Mouse (Mus musculus): ENCODE measurements around the gene Spag5.

Spag5 gene

DNA sequence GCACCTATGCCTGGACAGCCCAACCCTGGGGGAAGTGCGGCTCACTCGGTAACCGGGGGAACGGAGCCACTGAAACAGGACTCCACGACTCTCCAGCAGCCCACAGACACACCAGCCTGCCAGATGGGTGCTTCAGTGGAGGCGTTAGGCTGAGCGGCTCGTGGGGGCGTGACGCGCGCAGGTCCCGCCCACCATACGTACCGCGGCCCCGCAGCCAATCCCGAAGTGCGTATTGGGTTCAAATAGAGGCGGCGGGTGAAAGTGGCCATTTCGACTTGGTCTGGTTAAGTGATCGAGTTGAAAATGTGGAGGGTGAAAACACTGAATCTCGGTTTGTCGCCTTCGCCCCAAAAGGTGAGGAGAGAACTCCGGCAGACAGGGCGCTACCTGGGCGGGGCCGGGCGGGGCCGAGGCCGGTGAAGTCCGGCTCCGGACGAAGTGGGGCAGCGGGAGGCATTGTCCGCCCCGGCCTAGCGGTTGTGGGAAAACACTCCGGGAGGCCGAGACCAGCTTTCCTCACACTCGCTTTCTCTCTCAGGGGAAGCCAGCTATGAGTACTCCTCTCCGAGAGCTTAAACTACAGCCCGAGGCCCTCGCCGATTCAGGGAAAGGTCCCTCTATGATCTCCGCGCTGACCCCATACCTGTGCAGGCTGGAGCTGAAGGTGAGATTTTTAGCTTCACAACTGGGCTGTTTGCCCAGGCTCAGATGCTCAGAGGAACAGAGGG lies at the start of gene Spag5:
Spag5 (plus strand) TSS at position 173 of the 728 bp plus-strand sequence.
- peak; percentile 94 for DNase-seq (ENCODE audit: low read depth)

DNA sequence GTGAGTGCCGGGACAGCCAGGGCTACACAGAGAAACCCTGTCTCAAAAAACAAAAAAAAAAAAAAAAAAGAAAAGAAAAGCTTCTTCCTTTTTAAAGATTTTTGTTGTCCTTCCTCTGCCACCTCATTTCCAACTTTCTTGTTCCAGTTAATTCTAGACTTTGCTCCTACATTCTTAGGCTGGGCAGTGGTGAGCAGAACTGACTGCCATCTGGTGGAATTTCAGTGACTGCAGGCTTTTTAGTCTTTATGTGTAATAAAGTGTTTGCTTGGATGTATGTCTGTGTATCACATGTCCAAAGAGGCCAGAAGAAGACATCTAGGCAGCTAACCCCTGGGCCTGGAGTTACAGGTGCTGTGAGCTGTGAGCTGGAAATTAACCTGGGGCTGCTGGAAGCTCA lies 44.7 kb upstream of the Spag5 start:
- DNase-seq (ENCODE audit: low read depth): no peak

DNA sequence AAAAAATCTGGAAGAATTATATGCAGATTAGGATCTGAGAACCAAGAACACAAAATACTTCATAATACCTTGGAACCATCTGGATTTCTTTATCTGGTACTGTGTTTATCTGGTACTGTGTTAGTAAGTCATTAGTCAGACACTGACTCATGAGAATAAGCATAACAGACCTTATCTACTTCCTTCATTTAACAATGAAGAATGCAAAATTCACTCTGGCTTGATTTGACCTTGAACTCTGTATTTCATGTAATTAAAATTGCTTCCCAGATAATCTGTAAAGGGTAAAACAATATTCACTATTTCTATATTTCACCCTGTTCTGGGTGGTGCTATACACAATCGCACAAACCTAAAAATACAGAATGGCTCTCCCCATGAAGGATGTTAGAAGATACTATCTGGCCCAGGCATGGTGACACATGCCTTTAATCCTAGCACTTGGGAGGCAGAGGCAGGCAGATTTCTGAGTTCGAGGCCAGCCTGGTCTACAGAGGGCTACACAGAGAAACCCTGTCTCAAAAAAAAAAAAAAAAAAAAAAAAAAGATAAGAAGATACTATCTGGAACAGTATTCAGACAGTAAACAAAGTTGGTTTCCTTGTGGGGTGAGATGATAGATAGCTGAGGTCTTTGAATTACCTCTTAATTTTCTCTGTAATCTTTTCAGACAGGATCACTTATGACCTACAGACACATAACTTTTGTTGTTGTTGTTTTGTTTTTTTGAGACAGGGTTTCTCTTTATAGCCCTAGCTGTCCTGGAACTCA lies 40.7 kb upstream of the Spag5 start:
- peak; percentile 58 for DNase-seq (ENCODE audit: low read depth)

- peak; percentile 96 for DNase-seq (ENCODE audit: low read depth)
These were observed 39.7 kb upstream of the Spag5 start, which contains the start of gene 2610507B11Rik for GRCm38 (mm10) chr11:78261380-78262352. 2610507B11Rik (plus strand) TSS chr11:78261752.

DNA sequence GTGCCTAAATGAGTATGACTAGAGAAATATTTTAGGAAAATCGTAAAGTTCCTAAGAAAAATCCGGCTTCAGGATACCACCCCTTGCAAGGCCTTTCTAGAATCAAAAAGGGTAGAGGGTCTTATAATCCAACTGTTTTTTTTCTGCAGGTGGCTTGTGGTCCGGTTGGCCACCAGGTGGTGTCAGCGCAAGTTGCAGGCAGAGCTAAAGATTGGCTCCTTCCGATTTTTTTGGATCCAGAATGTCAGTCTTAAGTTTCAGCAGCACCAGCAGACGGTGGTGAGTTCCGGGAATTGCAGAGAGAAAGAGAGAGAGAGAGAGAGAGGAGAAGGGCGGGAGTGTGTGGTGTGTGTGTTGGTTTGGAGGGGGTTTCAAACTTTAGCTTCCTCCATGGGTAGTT lies 38.8 kb upstream of the Spag5 start:
- peak; percentile 77 for DNase-seq (ENCODE audit: low read depth)

DNA sequence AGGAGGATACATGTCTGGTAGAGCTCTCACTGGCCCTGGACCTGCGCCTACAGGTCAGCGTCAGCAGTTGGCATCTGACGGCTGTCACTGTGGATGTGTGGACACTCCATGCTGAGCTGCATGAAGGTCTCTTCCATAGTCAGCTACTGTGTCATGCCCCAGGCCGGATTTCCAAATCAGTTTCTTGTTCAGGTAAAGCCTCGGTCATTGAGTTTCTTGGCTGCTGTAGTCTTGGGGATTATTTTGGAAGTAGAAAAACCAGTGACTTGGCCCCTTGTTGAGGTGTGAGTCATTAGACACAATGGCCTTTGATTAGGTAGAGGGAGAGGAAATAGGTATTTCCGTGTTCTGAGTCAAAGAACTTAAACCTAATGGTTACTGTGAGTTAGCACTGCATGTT lies 35.8 kb upstream of the Spag5 start:
- no peak for DNase-seq (ENCODE audit: low read depth)

DNA sequence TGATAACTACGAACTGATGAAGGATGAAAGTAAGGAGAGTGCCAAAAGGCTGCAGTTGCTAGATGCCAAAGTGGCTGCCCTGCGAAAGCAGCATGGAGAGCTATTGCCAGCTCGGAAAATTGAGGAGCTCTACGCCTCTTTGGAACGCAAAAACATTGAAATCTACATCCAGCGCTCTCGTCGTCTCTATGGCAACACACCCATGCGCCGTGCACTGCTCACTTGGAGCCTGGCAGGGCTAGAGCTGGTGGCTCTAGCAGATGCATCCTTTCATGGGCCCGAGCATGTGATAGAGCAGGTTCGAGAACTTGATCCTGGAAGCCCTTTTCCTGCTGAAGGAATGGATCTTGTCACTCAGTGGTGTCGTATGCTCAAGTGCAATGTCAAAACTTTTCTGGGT lies 29.3 kb upstream of the Spag5 start:
- no peak for DNase-seq (ENCODE audit: low read depth)

GRCm38 (mm10) chr11:78275596-78275995 lies 25.7 kb upstream of the Spag5 start:
- DNase-seq (ENCODE audit: low read depth): no peak

DNA sequence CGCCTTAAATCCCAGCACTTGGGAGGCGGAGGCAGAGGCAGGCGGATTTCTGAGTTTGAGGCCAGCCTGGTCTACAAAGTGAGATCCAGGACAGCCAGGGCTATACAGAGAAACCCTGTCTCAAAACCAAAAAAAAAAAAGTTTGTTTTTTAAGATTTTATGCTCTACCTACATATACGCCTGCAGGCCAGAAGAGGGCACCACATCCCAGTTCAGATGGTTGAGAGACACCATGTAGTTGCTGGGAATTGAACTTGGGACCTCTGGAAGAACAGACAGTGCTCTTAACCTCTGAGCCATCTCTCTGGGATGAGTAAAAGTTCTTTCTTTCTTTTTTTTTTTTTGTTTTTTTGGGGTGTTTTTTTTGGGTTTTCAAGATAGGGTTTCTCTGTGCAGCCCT lies 25.2 kb upstream of the Spag5 start:
- peak; percentile 38 for DNase-seq (ENCODE audit: low read depth)

- no peak for DNase-seq (ENCODE audit: low read depth)
These were observed 22.5 kb upstream of the Spag5 start for GRCm38 (mm10) chr11:78278853-78279252.

DNA sequence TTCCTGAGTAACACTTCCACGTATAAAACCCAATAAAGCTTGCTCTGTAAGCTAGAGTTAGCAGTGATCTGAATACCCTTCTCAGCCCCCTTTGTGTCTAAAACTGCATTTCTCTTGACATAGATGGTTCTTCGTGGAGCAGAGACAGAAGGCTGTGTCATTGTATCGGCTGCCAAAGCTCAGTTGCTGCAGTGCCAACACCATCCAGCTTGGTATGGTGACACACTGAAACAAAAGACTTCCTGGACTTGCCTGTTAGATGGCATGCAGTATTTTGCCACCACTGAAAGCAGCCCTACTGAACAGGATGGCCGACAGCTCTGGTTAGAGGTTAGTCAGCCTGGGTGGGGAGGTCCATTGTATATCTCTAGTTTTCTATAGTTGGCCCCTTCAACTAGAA lies 21.7 kb upstream of the Spag5 start:
- DNase-seq (ENCODE audit: low read depth): no peak

- DNase-seq (ENCODE audit: low read depth): no peak
These were observed 12.1 kb upstream of the Spag5 start for GRCm38 (mm10) chr11:78289146-78289763.

GRCm38 (mm10) chr11:78290654-78291053 lies 10.7 kb upstream of the Spag5 start, which contains the start of gene BC030499:
BC030499 (plus strand) TSS chr11:78290841.
- no peak for DNase-seq (ENCODE audit: low read depth)

DNA sequence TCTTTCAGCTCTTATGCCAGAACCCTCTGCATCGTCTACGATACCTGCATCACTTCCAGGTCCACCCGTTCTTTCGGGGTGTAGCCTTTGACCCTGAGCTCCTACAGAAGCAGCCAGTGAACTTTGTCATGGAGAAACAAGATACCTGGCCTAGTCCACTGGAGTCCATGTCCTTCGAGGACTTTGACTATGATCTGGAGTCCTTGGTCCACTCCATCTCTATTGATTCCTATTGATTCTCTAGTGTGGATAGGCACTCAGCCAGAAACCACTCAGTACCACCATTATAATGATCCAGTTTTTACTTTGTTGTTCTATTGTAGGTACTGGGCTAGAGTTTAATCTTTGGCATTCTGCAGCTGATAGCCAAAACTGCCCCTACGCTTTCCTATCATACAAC lies 6.7 kb upstream of the Spag5 start:
- DNase-seq (ENCODE audit: low read depth): no peak

DNA sequence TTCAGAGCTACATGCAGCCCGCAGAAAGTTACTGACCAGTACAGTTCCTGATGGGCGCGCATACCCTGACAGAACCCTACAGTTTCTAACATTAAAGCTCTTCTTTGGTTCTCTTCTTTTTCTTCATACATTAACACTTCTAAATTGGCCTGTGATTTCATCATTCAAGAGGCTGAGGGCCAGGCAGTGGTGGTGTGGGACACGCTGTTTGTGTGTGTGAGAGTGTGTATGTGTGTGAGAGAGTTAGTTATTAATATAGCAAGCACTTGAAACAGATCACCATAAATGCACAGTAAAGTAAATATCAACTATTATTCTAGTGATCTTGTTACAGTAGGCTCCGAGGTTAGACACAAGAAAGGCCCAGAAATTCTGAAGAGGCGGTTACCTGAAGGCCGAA lies 412 bp upstream of the Spag5 start:
- no peak for DNase-seq (ENCODE audit: low read depth)

GRCm38 (mm10) chr11:78305272-78305671 lies 3.9 kb downstream of the Spag5 start:
- no peak for DNase-seq (ENCODE audit: low read depth)

GRCm38 (mm10) chr11:78310861-78311511 lies 9.7 kb downstream of the Spag5 start:
- no peak for DNase-seq (ENCODE audit: low read depth)

DNA sequence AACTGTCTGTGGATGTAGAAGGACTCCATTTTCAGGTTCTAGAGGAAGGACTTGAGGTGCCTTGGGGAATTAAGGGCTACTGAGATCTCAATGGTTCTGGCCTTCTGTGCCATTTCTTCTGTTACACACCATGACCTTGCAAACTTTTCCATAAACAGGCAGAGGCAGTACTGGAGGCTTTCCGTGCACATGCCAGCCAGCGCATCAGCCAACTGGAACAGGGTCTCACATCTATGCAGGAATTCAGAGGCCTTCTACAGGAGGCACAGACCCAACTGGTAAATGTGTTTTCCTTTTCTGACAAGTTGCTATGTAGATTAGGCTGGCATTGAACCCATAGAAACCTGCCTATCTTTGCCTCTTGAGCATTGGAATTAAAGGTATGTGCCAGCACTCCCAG lies 12.3 kb downstream of the Spag5 start:
- no peak for DNase-seq (ENCODE audit: low read depth)

- DNase-seq (ENCODE audit: low read depth): no peak
These were observed 17.1 kb downstream of the Spag5 start for GRCm38 (mm10) chr11:78318411-78318810.

GRCm38 (mm10) chr11:78322076-78322831 lies 20.9 kb downstream of the Spag5 start:
- DNase-seq (ENCODE audit: low read depth): no peak
